19 mouse cellular contexts compared by ENCODE assay signal in genomic region chr9:31645114-31645513, GRCm38 (mm10).
DNase-seq lines count a peak whose midpoint lies in the region; ATAC-seq and TF ChIP-seq lines count a peak whose summit lies in the region.
"Had no signal": no experiment of that assay in that cellular context is flagged by ENCODE, and none has a peak within 500 bp of the region (broad histone marks: within the 10 kb centered on the region; RNA-seq: fewer than 3 reads in every experiment).

No protein-coding gene starts in this region.

- no peaks in the 10 kb centered on the region for H3K36me3 ChIP-seq in kidney, adult 2 months (ENCODE audit: control insufficient read depth, insufficient read depth, low read length)
- H3K36me3 ChIP-seq in lung, embryonic 14.5 days (ENCODE audit: insufficient read depth), result no peaks in the 10 kb centered on the region
- H3K36me3 ChIP-seq: G1E; limb, embryonic 12.5 days had no signal

- WGBS in kidney, adult 2 months, result 50% methylated on average over 7 of the region's 7 CpGs
- 35% methylated on average over 7 of the region's 7 CpGs for WGBS in lung, embryonic 14.5 days

- ATAC-seq in lung, embryonic 14.5 days (ENCODE audit: insufficient read depth), result peak; percentile 90

- H3K27me3 ChIP-seq in kidney, adult 2 months (replicated peaks; ENCODE audit: control insufficient read depth, insufficient read depth, low read length), result no peaks in the 10 kb centered on the region
- H3K27me3 ChIP-seq in lung, embryonic 14.5 days (ENCODE audit: insufficient read depth, low read length), result no peaks in the 10 kb centered on the region
- H3K27me3 ChIP-seq: limb, embryonic 12.5 days had no signal

- no peaks in the 10 kb centered on the region for H3K9me3 ChIP-seq in lung, embryonic 14.5 days (ENCODE audit: low read depth, low read length)
- H3K9me3 ChIP-seq: G1E; limb, embryonic 12.5 days had no signal

- no peak overlapping the region for H3K4me3 ChIP-seq in kidney, adult 2 months (ENCODE audit: insufficient read depth, low read depth, low read length)
- no peak overlapping the region for H3K4me3 ChIP-seq in lung, embryonic 14.5 days (ENCODE audit: low read depth, low read length)
- H3K4me3 ChIP-seq: erythroblast, embryonic 14.5 days; layer of hippocampus, adult 2 months; limb, embryonic 12.5 days had no signal

- no peak overlapping the region for H3K9ac ChIP-seq in lung, embryonic 14.5 days
- H3K9ac ChIP-seq: limb, embryonic 12.5 days had no signal

- H3K4me2 ChIP-seq in lung, embryonic 14.5 days, result peak overlapping the region; percentile 8
- H3K4me2 ChIP-seq: heart, embryonic 11.5 days; limb, embryonic 12.5 days; midbrain, embryonic 11.5 days had no signal

- no peak for TF ChIP-seq POLR2A in kidney, adult 2 months (IDR thresholded peaks at IDR 0.05; ENCODE audit: low read depth, low read length)

- H3K27ac ChIP-seq in kidney, adult 2 months (ENCODE audit: insufficient read depth, low read depth, low read length), result no peak overlapping the region
- peak overlapping the region; percentile 76 for H3K27ac ChIP-seq in lung, embryonic 14.5 days (ENCODE audit: low read depth)
- H3K27ac ChIP-seq: layer of hippocampus, adult 2 months; limb, embryonic 12.5 days; stomach, postnatal 0 days had no signal

- TF ChIP-seq CTCF in kidney, adult 2 months (conservative IDR thresholded peaks at IDR 0.05; ENCODE audit: insufficient read depth, insufficient read length, low read depth, low read length), result no peak
- TF ChIP-seq CTCF in lung, embryonic 14.5 days (IDR thresholded peaks at IDR 0.05; ENCODE audit: low read depth), result no peak

- peak; percentile 19 for DNase-seq in kidney, adult 2 months
- no peak for DNase-seq in kidney, adult 11 months
- DNase-seq in urinary bladder, postnatal 25 days (ENCODE audit: low spot score), result peak; percentile 40
- no peak for DNase-seq in urinary bladder, postnatal 10 days (ENCODE audit: low spot score)
- peak; percentile 94 for DNase-seq in lung, embryonic 14.5 days
- no peak for DNase-seq in c-Kit-positive CD71-positive TER-119-positive erythroid progenitor cells, embryonic 14.5 days (ENCODE audit: low spot score)
- DNase-seq in adrenal gland, adult 8-10 months, result no peak
- DNase-seq: adrenal gland, postnatal 10 days; cerebellum, adult 9-11 months; gastrocnemius, postnatal 36 days; heart, postnatal 36 days; thymus, postnatal 36 days had no signal

- H3K4me1 ChIP-seq in kidney, adult 2 months (ENCODE audit: control insufficient read depth, insufficient read depth, low read length), result no peaks in the 10 kb centered on the region
- H3K4me1 ChIP-seq in lung, embryonic 14.5 days (ENCODE audit: insufficient read depth), result no peaks in the 10 kb centered on the region
- H3K4me1 ChIP-seq: limb, embryonic 12.5 days had no signal

Comparison
In these comparisons a context has a peak if more than half of its experiments do, and no peak if none do; other contexts are left out.
1. DNase-seq: peak in kidney, adult 2 months (single experiment), urinary bladder, postnatal 25 days (single experiment) and lung, embryonic 14.5 days (single experiment); none in kidney, adult 11 months (single experiment), urinary bladder, postnatal 10 days (single experiment), c-Kit-positive CD71-positive TER-119-positive erythroid progenitor cells, embryonic 14.5 days (single experiment) and adrenal gland, adult 8-10 months (single experiment).